Mouse (Mus musculus) cerebellum, adult 9-11 months (tissue): ENCODE measurements around the gene Vmn1r120.
"Not testable (repeated sequence)": the region's sequence is repeated elsewhere in the genome, so short reads cannot be mapped to it uniquely, and the experiment has no call there.

Experiments
- DNase-seq: peaks from one replicate; pipeline ENCODE4 v3.0.0; 2022

The Vmn1r120 gene

GRCm38 (mm10) chr7:21053684-21054083, at the start of gene Vmn1r120:
Gene Vmn1r120 (minus strand): TSS chr7:21053784.
- DNase-seq, result not testable (repeated sequence)

GRCm38 (mm10) chr7:21098413-21098812, 44.8 kb upstream of the Vmn1r120 start, which contains the start of gene Vmn1r121:
Gene Vmn1r121 (minus strand): TSS chr7:21098513.
- not testable (repeated sequence) for DNase-seq

GRCm38 (mm10) chr7:21012355-21012754, 41.2 kb downstream of the Vmn1r120 start, which contains the start of gene Vmn1r119:
Gene Vmn1r119 (minus strand): TSS chr7:21012455.
- DNase-seq, result not testable (repeated sequence)
